Mouse (Mus musculus): ENCODE measurements around the gene Vamp1.

- TF ChIP-seq CTCF (IDR thresholded peaks at IDR 0.05; ENCODE audit: extremely low read depth, insufficient read depth, low read length) (no peak), POLR2A (IDR thresholded peaks at IDR 0.05; ENCODE audit: extremely low read depth, insufficient read depth, low read length) (no peak)
Observed at GRCm38 (mm10) chr6:125230571-125230970, 15.2 kb downstream of the Vamp1 start.
